ENCODE assay signal across 24 mouse cellular contexts in the genomic region with DNA sequence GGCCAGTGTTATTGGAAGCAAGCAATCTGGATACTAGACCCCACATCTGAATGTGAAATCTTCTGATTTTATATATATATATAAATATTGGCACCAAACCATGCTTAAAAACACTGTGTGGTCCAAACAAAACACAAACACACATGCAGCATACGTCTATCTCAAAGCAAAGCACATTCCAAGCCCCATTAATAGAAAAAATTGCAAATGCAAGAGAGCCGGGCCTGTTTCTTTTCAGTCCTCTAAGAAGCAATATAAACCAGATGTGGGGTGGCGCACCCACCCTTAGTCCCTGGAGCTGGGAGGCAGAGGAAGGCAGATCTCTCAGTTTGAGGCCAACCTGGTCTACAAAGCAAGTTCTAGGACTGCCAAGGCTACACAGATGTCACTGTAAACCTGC.
A peak's percentile ranks its signal among the peaks of the same experiment; 100 is the strongest.
DNase-seq lines count a peak whose midpoint lies in the region; ATAC-seq and TF ChIP-seq lines count a peak whose summit lies in the region.
"Had no signal": no experiment of that assay in that cellular context is flagged by ENCODE, and none has a peak within 500 bp of the region (broad histone marks: within the 10 kb centered on the region; RNA-seq: fewer than 3 reads in every experiment).

No protein-coding gene starts in this region.

- 40% methylated on average over 3 of the region's 3 CpGs for WGBS in embryonic facial prominence, embryonic 11.5 days
- 44% methylated on average over 3 of the region's 3 CpGs for WGBS in embryonic facial prominence, embryonic 10.5 days
- 40% methylated on average over 3 of the region's 3 CpGs for WGBS in embryonic facial prominence, embryonic 15.5 days
- WGBS in limb, embryonic 14.5 days, result 25% methylated on average over 3 of the region's 3 CpGs

- no peak for TF ChIP-seq POLR2A in limb, embryonic 14.5 days (IDR thresholded peaks at IDR 0.05; ENCODE audit: borderline replicate concordance, extremely low read depth, insufficient read depth, insufficient read length)

- H3K4me2 ChIP-seq in embryonic facial prominence, embryonic 11.5 days (ENCODE audit: low read depth, low read length), result no peak overlapping the region
- H3K4me2 ChIP-seq in embryonic facial prominence, embryonic 15.5 days (replicated peaks), result no peak overlapping the region
- H3K4me2 ChIP-seq in limb, embryonic 14.5 days (replicated peaks; ENCODE audit: low read depth, low read length, severe bottlenecking), result no peak overlapping the region
- H3K4me2 ChIP-seq: forebrain, embryonic 13.5 days; heart, embryonic 11.5 days; heart, embryonic 15.5 days; hindbrain, embryonic 14.5 days; intestine, embryonic 15.5 days had no signal

- no peaks in the 10 kb centered on the region; the same call in 1 of the 2 replicates for H3K9me3 ChIP-seq in embryonic facial prominence, embryonic 11.5 days (replicated peaks; ENCODE audit: control insufficient read depth, low read length)
- no peaks in the 10 kb centered on the region for H3K9me3 ChIP-seq in embryonic facial prominence, embryonic 10.5 days
- no peaks in the 10 kb centered on the region for H3K9me3 ChIP-seq in embryonic facial prominence, embryonic 15.5 days (replicated peaks)
- H3K9me3 ChIP-seq in limb, embryonic 14.5 days (ENCODE audit: control insufficient read depth, low read length), result no peaks in the 10 kb centered on the region
- H3K9me3 ChIP-seq: forebrain, embryonic 13.5 days; G1E; heart, embryonic 15.5 days; intestine, embryonic 15.5 days had no signal

- H3K27me3 ChIP-seq in embryonic facial prominence, embryonic 11.5 days (ENCODE audit: control insufficient read depth, insufficient read depth, low read length), result no peaks in the 10 kb centered on the region
- no peaks in the 10 kb centered on the region for H3K27me3 ChIP-seq in embryonic facial prominence, embryonic 10.5 days (replicated peaks; ENCODE audit: low read depth, poor library complexity, severe bottlenecking)
- no peaks in the 10 kb centered on the region for H3K27me3 ChIP-seq in embryonic facial prominence, embryonic 15.5 days
- H3K27me3 ChIP-seq in limb, embryonic 14.5 days (ENCODE audit: control insufficient read depth, insufficient read depth, low read length), result no peaks in the 10 kb centered on the region
- H3K27me3 ChIP-seq: forebrain, embryonic 13.5 days; intestine, embryonic 15.5 days; Patski had no signal

- ATAC-seq in embryonic facial prominence, embryonic 11.5 days (replicated peaks; ENCODE audit: insufficient number of reproducible peaks, low FRiP score, low TSS enrichment, low read depth), result no peak
- ATAC-seq in embryonic facial prominence, embryonic 15.5 days (ENCODE audit: insufficient number of reproducible peaks, low FRiP score, low TSS enrichment, low read depth), result 0 out of 2 replicates have a peak, but pooled peaks have one; percentile 48
- ATAC-seq in limb, embryonic 14.5 days (ENCODE audit: low FRiP score, low read depth), result no peak
- ATAC-seq: activated CD4-positive, CD25-positive, alpha-beta regulatory T cell, adult 4 months; CD4-positive, CD25-positive, alpha-beta regulatory T cell, adult 4 months; forebrain, embryonic 13.5 days; forebrain, postnatal 0 days; intestine, embryonic 15.5 days; Patski had no signal

- no peaks in the 10 kb centered on the region; the same call in 1 of the 2 replicates for H3K4me1 ChIP-seq in embryonic facial prominence, embryonic 11.5 days (ENCODE audit: control insufficient read depth, insufficient read depth, low read length)
- H3K4me1 ChIP-seq in embryonic facial prominence, embryonic 10.5 days, result peaks cover 36% of the 10 kb centered on the region
- H3K4me1 ChIP-seq in embryonic facial prominence, embryonic 15.5 days, result peaks cover 39% of the 10 kb centered on the region
- peaks cover 18% of the 10 kb centered on the region for H3K4me1 ChIP-seq in limb, embryonic 14.5 days (ENCODE audit: control insufficient read depth, insufficient read depth, low read length)
- H3K4me1 ChIP-seq: forebrain, embryonic 13.5 days; heart, embryonic 15.5 days; intestine, embryonic 15.5 days had no signal

- H3K27ac ChIP-seq in embryonic facial prominence, embryonic 11.5 days (replicated peaks; ENCODE audit: low read depth, low read length), result no peak overlapping the region
- H3K27ac ChIP-seq in embryonic facial prominence, embryonic 10.5 days (replicated peaks), result no peak overlapping the region; the same call in 1 of the 2 replicates
- peak overlapping the region; percentile 23; the same call in 1 of the 2 replicates for H3K27ac ChIP-seq in embryonic facial prominence, embryonic 15.5 days (replicated peaks)
- H3K27ac ChIP-seq in limb, embryonic 14.5 days (replicated peaks; ENCODE audit: low read depth, low read length), result no peak overlapping the region
- H3K27ac ChIP-seq: forebrain, embryonic 13.5 days; heart, adult 2 months; heart, embryonic 15.5 days; hindbrain, embryonic 14.5 days; intestine, embryonic 15.5 days had no signal

- H3K36me3 ChIP-seq in embryonic facial prominence, embryonic 11.5 days (replicated peaks; ENCODE audit: control insufficient read depth, insufficient read depth, low read depth, low read length), result no peaks in the 10 kb centered on the region
- no peaks in the 10 kb centered on the region for H3K36me3 ChIP-seq in embryonic facial prominence, embryonic 10.5 days (replicated peaks)
- H3K36me3 ChIP-seq in embryonic facial prominence, embryonic 15.5 days, result no peaks in the 10 kb centered on the region
- no peaks in the 10 kb centered on the region for H3K36me3 ChIP-seq in limb, embryonic 14.5 days (ENCODE audit: control insufficient read depth, insufficient read depth, low read length)
- H3K36me3 ChIP-seq: G1E; heart, embryonic 15.5 days; intestine, embryonic 15.5 days had no signal

- peak; percentile 50 for DNase-seq in embryonic facial prominence, embryonic 11.5 days (ENCODE audit: low spot score)
- no peak for DNase-seq in embryonic facial prominence, embryonic 10.5 days (ENCODE audit: low spot score)
- peak; percentile 65 for DNase-seq in NIH3T3 (ENCODE audit: low read depth)
- peak; percentile 49 for DNase-seq in limb, embryonic 14.5 days (ENCODE audit: low spot score)
- DNase-seq in embryo, embryonic 10 days (ENCODE audit: low spot score), result no peak
- no peak for DNase-seq in embryo, embryonic 10.5 days (ENCODE audit: low spot score)
- DNase-seq: adrenal gland, postnatal 25 days; B cell, adult 2 months; cerebellum, adult 2 months; cerebellum, postnatal 10 days; forebrain, postnatal 0 days; gastrocnemius, postnatal 14 days; heart, adult 2 months; heart, postnatal 14 days had no signal

- no peak overlapping the region for H3K4me3 ChIP-seq in embryonic facial prominence, embryonic 11.5 days (ENCODE audit: low read depth, low read length)
- H3K4me3 ChIP-seq in embryonic facial prominence, embryonic 10.5 days, result no peak overlapping the region
- no peak overlapping the region for H3K4me3 ChIP-seq in embryonic facial prominence, embryonic 15.5 days (replicated peaks)
- no peak overlapping the region for H3K4me3 ChIP-seq in limb, embryonic 14.5 days (replicated peaks; ENCODE audit: low read length)
- H3K4me3 ChIP-seq: forebrain, embryonic 13.5 days; heart, adult 2 months; heart, embryonic 15.5 days; intestine, embryonic 15.5 days had no signal

- no peak overlapping the region for H3K9ac ChIP-seq in embryonic facial prominence, embryonic 11.5 days (replicated peaks; ENCODE audit: low read length)
- no peak overlapping the region for H3K9ac ChIP-seq in embryonic facial prominence, embryonic 15.5 days
- no peak overlapping the region for H3K9ac ChIP-seq in limb, embryonic 14.5 days (ENCODE audit: low read depth, low read length, severe bottlenecking)
- H3K9ac ChIP-seq: forebrain, embryonic 13.5 days; forebrain, postnatal 0 days; heart, embryonic 15.5 days; hindbrain, embryonic 14.5 days; intestine, embryonic 15.5 days had no signal

Comparison
In these comparisons a context has a peak if more than half of its experiments do, and no peak if none do; other contexts are left out.
1. DNase-seq: peak in embryonic facial prominence, embryonic 11.5 days (single experiment), NIH3T3 (single experiment) and limb, embryonic 14.5 days (single experiment); none in embryonic facial prominence, embryonic 10.5 days (single experiment), embryo, embryonic 10 days (single experiment) and embryo, embryonic 10.5 days (single experiment).